Mouse (Mus musculus) gastrocnemius, adult 8-10 months (tissue): Measurements from ENCODE around the gene Pomp. TPM values are rescaled to one million over a fixed set of nuclear protein-coding genes. Genes with fewer than 3 reads are reported as not detected.

Experiments used
- DNase-seq, 2 experiments: peaks; one replicate each; pipeline ENCODE4 v3.0.0; 2022; ENCODE audit warnings: low spot score in 2 of 2
- total RNA-seq, 4 experiments: library from RNA; stranded (reverse); gene quantifications; 2 replicates each; pipeline ENCODE4 v1.2.4; 2022

Pomp gene
- total RNA-seq, 4 experiments from 2014 or later, result 128 to 135 (median 130) TPM

GRCm38 (mm10) chr5:147898968-147899549 lies 38.8 kb downstream of the Pomp start:
- DNase-seq, result no peak

GRCm38 (mm10) chr5:147902008-147902757 lies 41.9 kb downstream of the Pomp start:
- no peak for DNase-seq

GRCm38 (mm10) chr5:147903166-147903565 lies 42.9 kb downstream of the Pomp start:
- no peak for DNase-seq

- DNase-seq, result no peak
Measured at GRCm38 (mm10) chr5:147907144-147907543, 46.9 kb downstream of the Pomp start.

- DNase-seq, result no peak
Measured at GRCm38 (mm10) chr5:147907851-147908250, 47.6 kb downstream of the Pomp start.

GRCm38 (mm10) chr5:147910807-147911509 lies 50.7 kb downstream of the Pomp start:
- DNase-seq, result no peak

- DNase-seq, result no peak
Measured at GRCm38 (mm10) chr5:147911744-147912143, 51.5 kb downstream of the Pomp start.

- DNase-seq, result no peak
Measured at GRCm38 (mm10) chr5:147913241-147913842, 53.1 kb downstream of the Pomp start.

- DNase-seq, result no peak
Measured at GRCm38 (mm10) chr5:147915038-147915566, 54.8 kb downstream of the Pomp start.

- no peak for DNase-seq
Measured at GRCm38 (mm10) chr5:147916171-147916570, 55.9 kb downstream of the Pomp start.

GRCm38 (mm10) chr5:147918044-147918846 lies 58.0 kb downstream of the Pomp start:
- no peak for DNase-seq

GRCm38 (mm10) chr5:147924621-147925020 lies 64.4 kb downstream of the Pomp start:
- no peak for DNase-seq

Other genes with a start within 250 kb of the Pomp start
- gene Flt1, start 134.4 kb upstream of the Pomp start, total RNA-seq, result 10 to 100 TPM; 21.2 to 27.7 (median 24.7) TPM
- gene Slc46a3, start 34.4 kb downstream of the Pomp start, total RNA-seq, result 10 to 100 TPM in 2 of 4 experiments, 1 to 10 TPM in 2; 7.3 to 12.0 (median 9.9) TPM
- under 1 TPM in 2 of 4 experiments, not detected in 2; 0.07 to 0.31 TPM for gene Mtus2, start 96.9 kb downstream of the Pomp start, total RNA-seq